Mouse (Mus musculus) lung, embryonic 16.5 days (tissue): ENCODE results near the gene Rora. TPM values are rescaled to one million over a fixed set of nuclear protein-coding genes. Genes with fewer than 3 reads are reported as not detected.

Experiments
- ATAC-seq: fragments of 200-750 bp; cut with Nextera tagmentation; 2 replicates; pipeline ENCODE4 v1.8.0; 2017; ENCODE audit warnings: low read depth, mild to moderate bottlenecking, moderate library complexity
- H3K27ac ChIP-seq: fragments of 300-500 bp; sonication (generic); 2 replicates; pipeline ENCODE4 v1.5.1; 2014; ENCODE audit warnings: mild to moderate bottlenecking, control low read depth, low read length
- H3K27me3 ChIP-seq: fragments of 300-500 bp; sonication (generic); 2 replicates; pipeline ENCODE4 v1.6.1; 2014; ENCODE audit warnings: low read depth, low read length, mixed read lengths; ENCODE audit not compliant: control insufficient read depth, insufficient read depth
- H3K36me3 ChIP-seq: fragments of 300-500 bp; sonication (generic); 2 replicates; pipeline ENCODE4 v1.6.1; 2014; ENCODE audit warnings: low read length; ENCODE audit not compliant: control insufficient read depth, insufficient read depth
- H3K4me1 ChIP-seq: fragments of 300-500 bp; sonication (generic); replicated peaks from 2 replicates; pipeline ENCODE4 v1.6.1; 2014; ENCODE audit warnings: low read length, mixed read lengths; ENCODE audit not compliant: control insufficient read depth, insufficient read depth
- H3K4me2 ChIP-seq: fragments of 300-500 bp; sonication (generic); 2 replicates; pipeline ENCODE4 v1.6.1; 2014; ENCODE audit warnings: low read depth, low read length, control low read depth
- H3K4me3 ChIP-seq: fragments of 300-500 bp; sonication (generic); 2 replicates; pipeline ENCODE4 v1.5.1; 2014; ENCODE audit warnings: mild to moderate bottlenecking, low read length, control low read depth
- H3K9ac ChIP-seq: fragments of 300-500 bp; sonication (generic); 2 replicates; pipeline ENCODE4 v1.6.1; 2014; ENCODE audit warnings: low read length, control low read depth
- H3K9me3 ChIP-seq: fragments of 300-500 bp; sonication (generic); 2 replicates; pipeline ENCODE4 v1.6.1; 2016; ENCODE audit warnings: low read length; ENCODE audit not compliant: control insufficient read depth
- WGBS: fragments of 180-500 bp; shearing (Covaris S2); extraction: QIAGEN DNeasy Blood & Tissue Kit; methylation state at CpG from one replicate; pipeline ENCODE4 v1.1.7; 2014; 5-methylcytosine and 5-hydroxymethylcytosine counted together
- polyA plus RNA-seq: library from polyadenylated mRNA; unstranded; fragments of >200 nt; fragmentation: Nextera tagmentation; extraction: Ambion mirVana; gene quantifications from 2 replicates; pipeline ENCODE4 v1.2.1, GENCODE M21; 2015

Rora gene
- polyA plus RNA-seq, 1 experiment from 2014 or later: 8.4 TPM

- no peak for ATAC-seq
- H3K4me2 ChIP-seq: no peak overlapping the region
- no peaks in the 10 kb centered on the region for H3K9me3 ChIP-seq
- WGBS: 73% methylated on average over 3 of the region's 3 CpGs
- no peak overlapping the region for H3K4me3 ChIP-seq
- H3K4me1 ChIP-seq: peaks cover 4% of the 10 kb centered on the region
- no peak overlapping the region for H3K9ac ChIP-seq
- no peaks in the 10 kb centered on the region for H3K27me3 ChIP-seq
- H3K27ac ChIP-seq: no peak overlapping the region
- no peaks in the 10 kb centered on the region for H3K36me3 ChIP-seq
These were observed 659.7 kb downstream of the Rora start for GRCm38 (mm10) chr9:69313297-69313696.

GRCm38 (mm10) chr9:69314451-69315210 is 661.0 kb downstream of the Rora start:
- no peaks in the 10 kb centered on the region for H3K27me3 ChIP-seq
- peaks cover 4% of the 10 kb centered on the region for H3K4me1 ChIP-seq
- H3K27ac ChIP-seq: no peak overlapping the region
- no peak for ATAC-seq
- no peak overlapping the region for H3K4me2 ChIP-seq
- no peak overlapping the region for H3K4me3 ChIP-seq
- no peaks in the 10 kb centered on the region for H3K36me3 ChIP-seq
- H3K9ac ChIP-seq: no peak overlapping the region
- WGBS: 67% methylated on average over 9 of the region's 9 CpGs
- no peaks in the 10 kb centered on the region for H3K9me3 ChIP-seq

GRCm38 (mm10) chr9:69317527-69318115 is 664.0 kb downstream of the Rora start:
- Histone ChIP-seq H3K4me2 (no peak overlapping the region), H3K9ac (no peak overlapping the region), H3K4me3 (no peak overlapping the region), H3K9me3 (no peaks in the 10 kb centered on the region), H3K27ac (no peak overlapping the region), H3K4me1 (peaks cover 4% of the 10 kb centered on the region; the same call in 1 of the 2 replicates), H3K36me3 (no peaks in the 10 kb centered on the region), H3K27me3 (no peaks in the 10 kb centered on the region)
- no peak for ATAC-seq
- 52% methylated on average over 3 of the region's 3 CpGs for WGBS

GRCm38 (mm10) chr9:69319434-69319833 is 665.8 kb downstream of the Rora start:
- no peak overlapping the region for H3K4me2 ChIP-seq
- H3K4me1 ChIP-seq: peaks cover 11% of the 10 kb centered on the region
- H3K27me3 ChIP-seq: no peaks in the 10 kb centered on the region
- no peak overlapping the region for H3K9ac ChIP-seq
- no peak overlapping the region for H3K4me3 ChIP-seq
- H3K9me3 ChIP-seq: no peaks in the 10 kb centered on the region
- no peaks in the 10 kb centered on the region for H3K36me3 ChIP-seq
- no peak for ATAC-seq
- no peak overlapping the region for H3K27ac ChIP-seq
- 85% methylated on average over 6 of the region's 6 CpGs for WGBS

GRCm38 (mm10) chr9:69319913-69320634 is 666.5 kb downstream of the Rora start:
- Histone ChIP-seq H3K27me3 (no peaks in the 10 kb centered on the region), H3K4me1 (peaks cover 7% of the 10 kb centered on the region), H3K9me3 (no peaks in the 10 kb centered on the region), H3K36me3 (no peaks in the 10 kb centered on the region), H3K4me3 (no peak overlapping the region), H3K27ac (no peak overlapping the region), H3K9ac (no peak overlapping the region), H3K4me2 (no peak overlapping the region)
- WGBS: 55% methylated on average over 10 of the region's 10 CpGs
- no peak for ATAC-seq

- no peak overlapping the region for H3K9ac ChIP-seq
- H3K4me2 ChIP-seq: no peak overlapping the region
- no peak for ATAC-seq
- peaks cover 7% of the 10 kb centered on the region for H3K4me1 ChIP-seq
- no peaks in the 10 kb centered on the region for H3K9me3 ChIP-seq
- no peak overlapping the region for H3K4me3 ChIP-seq
- no peaks in the 10 kb centered on the region for H3K36me3 ChIP-seq
- H3K27ac ChIP-seq: no peak overlapping the region
- no peaks in the 10 kb centered on the region for H3K27me3 ChIP-seq
- 50% methylated on average over 3 of the region's 3 CpGs for WGBS
These were observed 667.0 kb downstream of the Rora start for GRCm38 (mm10) chr9:69320635-69321027.

- no peaks in the 10 kb centered on the region for H3K36me3 ChIP-seq
- no peak overlapping the region for H3K4me2 ChIP-seq
- no peaks in the 10 kb centered on the region for H3K9me3 ChIP-seq
- H3K4me3 ChIP-seq: no peak overlapping the region
- no peaks in the 10 kb centered on the region for H3K27me3 ChIP-seq
- ATAC-seq: no peak
- 98% methylated on average over 1 of the region's 1 CpGs for WGBS
- H3K4me1 ChIP-seq: peaks cover 7% of the 10 kb centered on the region
- H3K27ac ChIP-seq: no peak overlapping the region
- no peak overlapping the region for H3K9ac ChIP-seq
These were observed 668.4 kb downstream of the Rora start for GRCm38 (mm10) chr9:69321956-69322355.

GRCm38 (mm10) chr9:69323831-69324230 is 670.2 kb downstream of the Rora start:
- ATAC-seq: no peak
- Histone ChIP-seq H3K4me3 (no peak overlapping the region), H3K9ac (no peak overlapping the region), H3K36me3 (no peaks in the 10 kb centered on the region), H3K4me1 (peaks cover 7% of the 10 kb centered on the region), H3K4me2 (no peak overlapping the region), H3K27me3 (no peaks in the 10 kb centered on the region), H3K27ac (no peak overlapping the region), H3K9me3 (no peaks in the 10 kb centered on the region)
- WGBS: 55% methylated on average over 8 of the region's 8 CpGs

- H3K36me3 ChIP-seq: no peaks in the 10 kb centered on the region
- no peak overlapping the region for H3K4me3 ChIP-seq
- H3K9ac ChIP-seq: no peak overlapping the region
- no peaks in the 10 kb centered on the region for H3K9me3 ChIP-seq
- H3K27ac ChIP-seq: no peak overlapping the region
- peaks cover 7% of the 10 kb centered on the region for H3K4me1 ChIP-seq
- WGBS: 71% methylated on average over 9 of the region's 9 CpGs
- H3K4me2 ChIP-seq: no peak overlapping the region
- no peaks in the 10 kb centered on the region for H3K27me3 ChIP-seq
- ATAC-seq: no peak
These were observed 673.5 kb downstream of the Rora start for GRCm38 (mm10) chr9:69327077-69327476.
